Mouse (Mus musculus) liver, postnatal 0 days (tissue): ENCODE results near the gene Lyg1. TPM values are rescaled to one million over a fixed set of nuclear protein-coding genes. Genes with fewer than 3 reads are reported as not detected.
"Not testable (repeated sequence)": the region's sequence is repeated elsewhere in the genome, so short reads cannot be mapped to it uniquely, and the experiment has no call there.

ENCODE experiments used
- ATAC-seq: fragments of 200-750 bp; cut with Nextera tagmentation; 2 replicates; pipeline ENCODE4 v1.8.0; 2017; ENCODE audit warnings: mild to moderate bottlenecking, moderate library complexity
- DNase-seq: peaks from one replicate; pipeline ENCODE4 v3.0.0-alpha.2; 2016
- H3K27ac ChIP-seq: fragments of 300-500 bp; sonication (generic); 2 replicates; pipeline ENCODE4 v1.5.1; 2014; ENCODE audit warnings: antibody characterized with exemption, moderate library complexity, mild to moderate bottlenecking, low read depth
- H3K27me3 ChIP-seq: fragments of 300-500 bp; sonication (generic); 2 replicates; pipeline ENCODE4 v1.6.1; 2014; ENCODE audit warnings: low read length, control low read depth, mixed read lengths; ENCODE audit not compliant: insufficient read depth
- H3K36me3 ChIP-seq: fragments of 300-500 bp; sonication (generic); replicated peaks from 2 replicates; pipeline ENCODE4 v1.6.1; 2014; ENCODE audit warnings: mild to moderate bottlenecking, control low read depth, low read length, moderate library complexity, mixed read lengths; ENCODE audit not compliant: insufficient read depth
- H3K4me1 ChIP-seq: fragments of 300-500 bp; sonication (generic); 2 replicates; pipeline ENCODE4 v1.6.1; 2014; ENCODE audit warnings: antibody characterized with exemption, mild to moderate bottlenecking, control low read depth; ENCODE audit not compliant: insufficient read depth
- H3K4me2 ChIP-seq: fragments of 300-500 bp; sonication (generic); 2 replicates; pipeline ENCODE4 v1.6.1; 2014; ENCODE audit warnings: low read depth, mild to moderate bottlenecking, low read length, moderate library complexity, mixed read lengths
- H3K4me3 ChIP-seq: fragments of 300-500 bp; sonication (generic); 2 replicates; pipeline ENCODE4 v1.5.1; 2014; ENCODE audit warnings: low read depth, low read length
- H3K9ac ChIP-seq: fragments of 300-500 bp; sonication (generic); replicated peaks from 2 replicates; pipeline ENCODE4 v1.6.1; 2014; ENCODE audit warnings: mild to moderate bottlenecking, moderate library complexity
- H3K9me3 ChIP-seq: fragments of 300-500 bp; sonication (generic); 2 replicates; pipeline ENCODE4 v1.6.1; 2016; ENCODE audit warnings: mild to moderate bottlenecking, control low read depth, low read length, mixed read lengths
- CTCF ChIP-seq: sonication (generic); IDR thresholded peaks from 2 replicates; pipeline ENCODE4 v1.5.1; 2016; ENCODE audit warnings: antibody characterized with exemption, low read depth
- EP300 ChIP-seq: IDR thresholded peaks from 2 replicates; pipeline ENCODE4 v1.6.1; 2016; ENCODE audit warnings: antibody characterized with exemption, low read depth, mild to moderate bottlenecking
- WGBS: fragments of 180-500 bp; shearing (Covaris S2); extraction: QIAGEN DNeasy Blood & Tissue Kit; methylation state at CpG from one replicate; pipeline ENCODE4 v1.1.7; 2014; ENCODE audit not compliant: insufficient replicate concordance; 5-methylcytosine and 5-hydroxymethylcytosine counted together
- polyA plus RNA-seq: library from polyadenylated mRNA; unstranded; fragments of >200 nt; fragmentation: Nextera tagmentation; extraction: Ambion mirVana; gene quantifications from 2 replicates; pipeline ENCODE4 v1.2.1, GENCODE M21; 2015

The Lyg1 gene
- polyA plus RNA-seq, 1 experiment from 2014 or later: not detected

DNA sequence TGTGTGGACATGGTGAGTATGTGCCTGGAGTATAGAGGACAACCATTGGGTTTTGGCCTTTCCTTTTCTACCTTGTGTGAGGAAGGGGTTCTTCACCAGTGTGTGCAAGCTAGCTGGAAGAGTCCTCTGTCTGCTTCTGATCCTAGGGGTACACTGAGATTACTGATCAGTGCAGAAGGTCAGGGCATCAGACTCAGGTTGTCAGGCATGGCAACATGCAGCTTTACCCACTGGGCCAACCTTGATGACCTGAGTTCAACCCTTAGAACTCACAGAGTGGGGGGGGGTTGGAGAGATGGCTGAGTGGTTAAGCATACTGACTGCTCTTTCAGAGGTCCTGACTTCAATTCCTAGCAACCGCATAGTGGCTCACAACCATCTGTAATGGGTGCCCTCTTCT is 26.8 kb upstream of the Lyg1 start:
- no peaks in the 10 kb centered on the region for H3K4me1 ChIP-seq
- 96% methylated on average over 1 of the region's 1 CpGs for WGBS
- H3K9me3 ChIP-seq: no peaks in the 10 kb centered on the region
- peaks cover 38% of the 10 kb centered on the region for H3K36me3 ChIP-seq
- no peaks in the 10 kb centered on the region for H3K27me3 ChIP-seq
- ATAC-seq: no peak
- no peak for DNase-seq
- TF ChIP-seq EP300 (no peak), CTCF (no peak)
- no peak overlapping the region for H3K4me2 ChIP-seq
- no peak overlapping the region for H3K4me3 ChIP-seq
- H3K9ac ChIP-seq: no peak overlapping the region
- H3K27ac ChIP-seq: no peak overlapping the region

- Histone ChIP-seq H3K27me3 (no peaks in the 10 kb centered on the region), H3K9me3 (no peaks in the 10 kb centered on the region), H3K4me1 (no peaks in the 10 kb centered on the region), H3K9ac (no peak overlapping the region), H3K27ac (no peak overlapping the region), H3K4me3 (no peak overlapping the region), H3K36me3 (no peaks in the 10 kb centered on the region), H3K4me2 (no peak overlapping the region)
- WGBS: 85% methylated on average over 7 of the region's 7 CpGs
- no peak for TF ChIP-seq CTCF
- no peak for TF ChIP-seq EP300
- DNase-seq: no peak
- no peak for ATAC-seq
These were observed 19.7 kb upstream of the Lyg1 start for GRCm38 (mm10) chr1:37977303-37977702.

DNA sequence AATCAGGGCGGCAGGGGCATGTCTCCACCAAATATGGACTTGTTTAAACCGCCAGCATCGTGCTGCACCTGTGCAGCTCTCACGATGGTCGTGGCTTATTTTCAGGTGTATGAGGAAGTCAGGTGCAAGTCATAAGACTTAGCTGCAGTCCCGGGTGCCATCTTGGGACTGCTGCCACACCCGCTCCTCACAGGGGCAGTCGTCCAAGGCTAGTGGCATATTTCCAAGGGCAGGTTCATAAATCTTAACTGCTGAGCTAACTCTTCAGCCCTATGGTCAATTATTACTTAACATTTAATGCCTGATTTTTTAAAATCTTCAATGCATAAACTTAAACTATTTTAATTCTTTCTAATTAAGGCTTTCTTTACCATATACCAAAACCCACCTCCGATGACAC is 19.1 kb upstream of the Lyg1 start:
- not testable (repeated sequence) for H3K4me1 ChIP-seq, H3K9me3 ChIP-seq, H3K4me2 ChIP-seq, H3K9ac ChIP-seq, DNase-seq, H3K27ac ChIP-seq, H3K36me3 ChIP-seq, H3K27me3 ChIP-seq, H3K4me3 ChIP-seq, ATAC-seq
- WGBS: 65% methylated on average over 9 of the region's 9 CpGs

- Histone ChIP-seq H3K9ac (no peak overlapping the region), H3K4me1 (no peaks in the 10 kb centered on the region), H3K4me2 (no peak overlapping the region), H3K9me3 (no peaks in the 10 kb centered on the region), H3K27ac (no peak overlapping the region), H3K36me3 (no peaks in the 10 kb centered on the region), H3K4me3 (no peak overlapping the region), H3K27me3 (no peaks in the 10 kb centered on the region)
- no peak for TF ChIP-seq CTCF
- TF ChIP-seq EP300: no peak
- ATAC-seq (no peak), DNase-seq (no peak)
- 44% methylated on average over 4 of the region's 4 CpGs for WGBS
These were observed 14.0 kb upstream of the Lyg1 start for GRCm38 (mm10) chr1:37971520-37971919.

DNA sequence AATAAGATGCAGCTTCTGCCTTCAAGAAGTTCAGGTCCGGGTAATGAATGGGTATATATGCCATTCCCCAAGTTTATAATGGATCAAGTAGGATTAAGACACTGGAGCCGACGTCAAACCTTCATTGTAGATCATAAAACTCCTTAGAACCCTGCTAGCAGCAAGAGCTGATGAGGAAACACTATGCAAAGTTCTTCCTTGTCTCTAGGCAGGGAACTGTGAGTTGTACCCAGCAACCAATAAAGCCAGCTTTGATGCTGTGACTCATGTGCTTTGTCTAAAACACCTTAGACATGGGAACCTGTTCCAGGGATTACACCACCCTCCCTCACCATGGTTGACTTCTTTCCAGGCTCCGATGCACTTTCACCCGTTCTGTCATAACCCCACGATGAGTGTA is 11.2 kb upstream of the Lyg1 start:
- no peaks in the 10 kb centered on the region for H3K9me3 ChIP-seq
- no peaks in the 10 kb centered on the region for H3K36me3 ChIP-seq
- ATAC-seq: no peak
- no peak overlapping the region for H3K27ac ChIP-seq
- TF ChIP-seq CTCF (no peak), EP300 (no peak)
- no peak for DNase-seq
- WGBS: 78% methylated on average over 6 of the region's 6 CpGs
- H3K4me3 ChIP-seq: no peak overlapping the region
- no peak overlapping the region for H3K4me2 ChIP-seq
- no peaks in the 10 kb centered on the region for H3K4me1 ChIP-seq
- H3K27me3 ChIP-seq: no peaks in the 10 kb centered on the region
- H3K9ac ChIP-seq: no peak overlapping the region

- H3K9me3 ChIP-seq: no peaks in the 10 kb centered on the region
- H3K27ac ChIP-seq: no peak overlapping the region
- H3K9ac ChIP-seq: no peak overlapping the region
- no peaks in the 10 kb centered on the region for H3K27me3 ChIP-seq
- H3K4me3 ChIP-seq: no peak overlapping the region
- ATAC-seq (no peak), DNase-seq (no peak)
- WGBS: 70% methylated on average over 10 of the region's 10 CpGs
- no peak for TF ChIP-seq EP300
- TF ChIP-seq CTCF: no peak
- H3K4me1 ChIP-seq: no peaks in the 10 kb centered on the region
- no peaks in the 10 kb centered on the region for H3K36me3 ChIP-seq
- H3K4me2 ChIP-seq: no peak overlapping the region
These were observed 8.0 kb upstream of the Lyg1 start for GRCm38 (mm10) chr1:37965571-37965970.

DNA sequence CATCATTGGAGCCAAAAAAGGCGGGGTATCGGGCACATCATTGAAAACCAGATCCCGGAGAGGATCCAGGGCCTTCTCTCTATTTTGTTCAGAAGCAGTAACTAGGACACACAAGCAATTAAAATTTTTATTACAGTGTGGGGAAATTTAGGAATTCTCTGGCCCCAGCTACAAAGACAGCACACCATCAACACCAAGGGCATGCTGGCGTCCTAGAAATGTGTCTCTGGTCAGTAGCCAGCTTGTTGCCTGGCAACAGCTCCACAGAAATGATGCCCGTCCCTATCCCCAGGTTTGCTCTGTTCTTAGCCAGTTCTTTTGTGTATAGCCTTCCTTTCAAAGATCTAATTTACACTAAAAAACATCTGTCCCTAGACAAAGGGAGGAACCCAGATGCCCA is 1.9 kb upstream of the Lyg1 start:
- Histone ChIP-seq H3K4me1 (no peaks in the 10 kb centered on the region), H3K9me3 (no peaks in the 10 kb centered on the region), H3K9ac (no peak overlapping the region), H3K36me3 (no peaks in the 10 kb centered on the region), H3K4me2 (no peak overlapping the region), H3K27me3 (no peaks in the 10 kb centered on the region), H3K4me3 (no peak overlapping the region), H3K27ac (no peak overlapping the region)
- DNase-seq: no peak
- 75% methylated on average over 5 of the region's 5 CpGs for WGBS
- no peak for ATAC-seq
- no peak for TF ChIP-seq EP300
- TF ChIP-seq CTCF: no peak
